Mouse (Mus musculus) G1E (cell line): Measurements from ENCODE around the gene Gm20683.

Experiments used
- CTCF ChIP-seq: IDR thresholded peaks from 2 replicates; pipeline ENCODE4 v1.5.1; 2012; ENCODE audit warnings: low read depth, low read length, inconsistent platforms, mixed read lengths
- GATA1 ChIP-seq: IDR thresholded peaks from 2 replicates; pipeline ENCODE4 v1.6.1; 2012; ENCODE audit warnings: borderline replicate concordance, low read length, inconsistent platforms, mixed read lengths
- TAL1 ChIP-seq: conservative IDR thresholded peaks from 2 replicates; pipeline ENCODE4 v1.6.1; 2012; ENCODE audit warnings: low read depth, low read length, inconsistent platforms, mixed read lengths

GRCm38 (mm10) chr17:25786781-25787504 lies 54.6 kb downstream of the Gm20683 start:
- TF ChIP-seq CTCF (no peak), TAL1 (no peak), GATA1 (no peak)
